Mouse (Mus musculus) testis, adult 2 months (tissue): Measurements from ENCODE around the gene Jph3.

ENCODE experiments used
- CTCF ChIP-seq: fragments of 200-500 bp; IDR thresholded peaks from 2 replicates; pipeline ENCODE4 v1.5.1; 2012; ENCODE audit warnings: low read depth, mild to moderate bottlenecking, inconsistent platforms, low read length, moderate library complexity; ENCODE audit not compliant: control insufficient read depth, insufficient read depth, insufficient replicate concordance
- POLR2A ChIP-seq: fragments of 200-500 bp; IDR thresholded peaks from 2 replicates; pipeline ENCODE4 v1.6.1; 2012; ENCODE audit warnings: low read depth, mild to moderate bottlenecking, inconsistent platforms, low read length, moderate library complexity; ENCODE audit not compliant: control insufficient read depth

DNA sequence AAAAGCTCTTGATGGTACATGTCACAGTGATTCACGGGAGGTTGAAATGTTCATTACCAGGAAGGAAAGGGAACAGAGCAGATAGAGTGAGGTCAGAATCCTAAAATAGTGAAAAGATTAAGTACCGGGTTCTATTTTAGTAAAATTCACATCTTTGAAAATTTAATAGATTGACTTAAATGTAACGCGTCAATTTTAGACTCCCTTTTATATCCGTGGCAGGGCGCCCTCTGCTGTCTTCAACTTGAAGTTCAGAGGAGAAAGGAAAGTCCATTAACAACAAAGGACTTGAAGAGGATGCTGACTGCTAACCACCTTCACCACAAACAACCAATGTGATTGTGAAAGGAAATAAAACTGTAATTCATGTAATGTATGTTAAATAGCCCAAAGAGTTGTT is 103.1 kb downstream of the Jph3 start:
- TF ChIP-seq CTCF (no peak), POLR2A (no peak)
